Mouse (Mus musculus) spleen, adult 2 months (tissue): ENCODE data around the gene Sec31a. TPM values are rescaled to one million over a fixed set of nuclear protein-coding genes. Genes with fewer than 3 reads are reported as not detected.

Source experiments
- DNase-seq, 2 experiments: peaks; one replicate each; pipeline versions ENCODE4 v3.0.0 to v3.0.0-alpha.2; 2012 to 2021; ENCODE audit warnings: low spot score in 2 of 2, low read depth in 1 of 2
- H3K27ac ChIP-seq: fragments of 200-500 bp; 2 replicates; pipeline ENCODE4 v1.5.1; 2012; ENCODE audit warnings: low read length, inconsistent platforms; ENCODE audit not compliant: insufficient read depth
- H3K27me3 ChIP-seq: fragments of 200-500 bp; 2 replicates; pipeline ENCODE4 v1.6.1; 2012; ENCODE audit warnings: mild to moderate bottlenecking, moderate library complexity, low read length, inconsistent platforms; ENCODE audit not compliant: control insufficient read depth, insufficient read depth
- H3K36me3 ChIP-seq: fragments of 200-500 bp; 2 replicates; pipeline ENCODE4 v1.6.1; 2012; ENCODE audit warnings: mild to moderate bottlenecking, low read length, inconsistent platforms; ENCODE audit not compliant: control insufficient read depth, insufficient read depth
- H3K4me1 ChIP-seq: fragments of 200-500 bp; 2 replicates; pipeline ENCODE4 v1.6.1; 2011; ENCODE audit warnings: inconsistent platforms; ENCODE audit not compliant: control insufficient read depth, insufficient read depth, insufficient read length
- H3K4me3 ChIP-seq: fragments of 200-500 bp; 2 replicates; pipeline ENCODE4 v1.5.1; 2011; ENCODE audit warnings: mild to moderate bottlenecking, inconsistent platforms; ENCODE audit not compliant: insufficient read depth, insufficient read length; ENCODE audit errors: extremely low read depth
- CTCF ChIP-seq: fragments of 200-500 bp; IDR thresholded peaks from 2 replicates; pipeline ENCODE4 v1.5.1; 2011; ENCODE audit warnings: mild to moderate bottlenecking, inconsistent platforms; ENCODE audit not compliant: insufficient read depth, insufficient read length, insufficient replicate concordance; ENCODE audit errors: extremely low read depth
- POLR2A ChIP-seq: fragments of 200-500 bp; IDR thresholded peaks from 2 replicates; pipeline ENCODE4 v1.6.1; 2011; ENCODE audit warnings: low read depth, low read length, inconsistent platforms
- WGBS: fragments of 180-500 bp; shearing (Covaris S2); methylation state at CpG from one replicate; pipeline ENCODE4 v1.1.7; 2018; 5-methylcytosine and 5-hydroxymethylcytosine counted together
- polyA plus RNA-seq: library from polyadenylated mRNA; depleted of rRNA; stranded (reverse); fragments of >200 nt; gene quantifications from 2 replicates; pipeline ENCODE4 v1.2.3, GENCODE M21; 2012

Gene Sec31a
- polyA plus RNA-seq, 1 experiment = 122 TPM

GRCm38 (mm10) chr5:100381094-100381493 lies 34.9 kb downstream of the Sec31a start:
- H3K27me3 ChIP-seq = no peaks in the 10 kb centered on the region
- H3K36me3 ChIP-seq = peaks cover 55% of the 10 kb centered on the region
- DNase-seq = no peak
- 94% methylated on average over 7 of the region's 7 CpGs for WGBS
- H3K4me3 ChIP-seq = no peak overlapping the region
- no peak overlapping the region for H3K27ac ChIP-seq
- H3K4me1 ChIP-seq = no peaks in the 10 kb centered on the region
- no peak for TF ChIP-seq CTCF
- no peak for TF ChIP-seq POLR2A

- no peak for TF ChIP-seq POLR2A
- no peak overlapping the region for H3K27ac ChIP-seq
- no peak overlapping the region for H3K4me3 ChIP-seq
- DNase-seq = no peak
- peaks cover 54% of the 10 kb centered on the region for H3K36me3 ChIP-seq
- whole genome bisulfite sequencing = 94% methylated on average over 5 of the region's 5 CpGs
- no peaks in the 10 kb centered on the region for H3K27me3 ChIP-seq
- H3K4me1 ChIP-seq = no peaks in the 10 kb centered on the region
Observed at GRCm38 (mm10) chr5:100380277-100380676, 35.8 kb downstream of the Sec31a start.

- Histone ChIP-seq H3K36me3 (peaks cover 56% of the 10 kb centered on the region), H3K27me3 (no peaks in the 10 kb centered on the region), H3K27ac (no peak overlapping the region), H3K4me1 (no peaks in the 10 kb centered on the region), H3K4me3 (no peak overlapping the region)
- 95% methylated on average over 2 of the region's 2 CpGs for WGBS
- no peak for TF ChIP-seq CTCF
- TF ChIP-seq POLR2A = no peak
- DNase-seq = no peak
Observed at GRCm38 (mm10) chr5:100378981-100379380, 37.1 kb downstream of the Sec31a start.

- 95% methylated on average over 5 of the region's 5 CpGs for WGBS
- TF ChIP-seq POLR2A (no peak), CTCF (no peak)
- H3K27ac ChIP-seq = no peak overlapping the region
Observed at GRCm38 (mm10) chr5:100378211-100378610, 37.8 kb downstream of the Sec31a start.

GRCm38 (mm10) chr5:100377376-100377775 lies 38.7 kb downstream of the Sec31a start:
- Histone ChIP-seq H3K4me3 (no peak overlapping the region), H3K27me3 (no peaks in the 10 kb centered on the region), H3K36me3 (peaks cover 46% of the 10 kb centered on the region), H3K27ac (no peak overlapping the region), H3K4me1 (no peaks in the 10 kb centered on the region)
- 84% methylated on average over 2 of the region's 2 CpGs for WGBS
- no peak for DNase-seq
- TF ChIP-seq CTCF (no peak), POLR2A (no peak)

More at GRCm38 (mm10) chr5:100378211-100378610, 37.8 kb downstream of the Sec31a start:
- no peaks in the 10 kb centered on the region for H3K27me3 ChIP-seq
- H3K4me1 ChIP-seq = no peaks in the 10 kb centered on the region
- H3K4me3 ChIP-seq = no peak overlapping the region
- peaks cover 52% of the 10 kb centered on the region for H3K36me3 ChIP-seq
- no peak for DNase-seq

- Histone ChIP-seq H3K4me3 (no peak overlapping the region), H3K4me1 (no peaks in the 10 kb centered on the region), H3K36me3 (peaks cover 28% of the 10 kb centered on the region), H3K27ac (no peak overlapping the region), H3K27me3 (no peaks in the 10 kb centered on the region)
- WGBS = 88% methylated on average over 2 of the region's 2 CpGs
- no peak for DNase-seq
- TF ChIP-seq POLR2A (no peak), CTCF (no peak)
Observed at GRCm38 (mm10) chr5:100374703-100375102, 41.3 kb downstream of the Sec31a start.

- H3K27me3 ChIP-seq = no peaks in the 10 kb centered on the region
- H3K36me3 ChIP-seq = peaks cover 28% of the 10 kb centered on the region
- no peaks in the 10 kb centered on the region for H3K4me1 ChIP-seq
- 61% methylated on average over 5 of the region's 5 CpGs for WGBS
- peak; percentile 2 to 14 for DNase-seq
- H3K27ac ChIP-seq = no peak overlapping the region
- TF ChIP-seq CTCF = peak; percentile 34; the same call in 1 of the 2 replicates
- no peak for TF ChIP-seq POLR2A
- no peak overlapping the region for H3K4me3 ChIP-seq
Observed at GRCm38 (mm10) chr5:100373952-100374351, 42.1 kb downstream of the Sec31a start.
